Mouse (Mus musculus): Measurements from ENCODE around the gene Lhpp. TPM values are rescaled to one million over a fixed set of nuclear protein-coding genes. Genes with fewer than 3 reads are reported as not detected.

Lhpp gene
- polyA plus RNA-seq, 1 experiment from 2014 or later, result 22.5 TPM

GRCm38 (mm10) chr7:132729093-132729831, 118.8 kb downstream of the Lhpp start:
- peaks cover 15% of the 10 kb centered on the region for H3K36me3 ChIP-seq
- H3K27ac ChIP-seq, result no peak overlapping the region
- H3K9me3 ChIP-seq, result no peaks in the 10 kb centered on the region
- H3K9ac ChIP-seq (replicated peaks), result no peak overlapping the region
- peaks cover 27% of the 10 kb centered on the region for H3K4me1 ChIP-seq (replicated peaks)
- H3K4me2 ChIP-seq, result no peak overlapping the region
- ATAC-seq (ENCODE audit: insufficient number of reproducible peaks, insufficient read depth, low FRiP score, low TSS enrichment, low read depth), result no peak
- 77% methylated on average over 4 of the region's 4 CpGs for WGBS
- H3K27me3 ChIP-seq, result no peaks in the 10 kb centered on the region
- no peak overlapping the region for H3K4me3 ChIP-seq (replicated peaks)

- Histone ChIP-seq H3K27ac (no peak overlapping the region), H3K9ac (replicated peaks) (no peak overlapping the region), H3K27me3 (no peaks in the 10 kb centered on the region), H3K36me3 (peaks cover 20% of the 10 kb centered on the region), H3K4me2 (no peak overlapping the region), H3K4me3 (replicated peaks) (no peak overlapping the region), H3K4me1 (replicated peaks) (peaks cover 32% of the 10 kb centered on the region), H3K9me3 (no peaks in the 10 kb centered on the region)
- WGBS, result 89% methylated on average over 7 of the region's 7 CpGs
- no peak for ATAC-seq (ENCODE audit: insufficient number of reproducible peaks, insufficient read depth, low FRiP score, low TSS enrichment, low read depth)
Measured at GRCm38 (mm10) chr7:132730510-132730909, 120.1 kb downstream of the Lhpp start.

GRCm38 (mm10) chr7:132731558-132731957, 121.1 kb downstream of the Lhpp start:
- H3K4me2 ChIP-seq, result no peak overlapping the region
- H3K27ac ChIP-seq, result no peak overlapping the region
- H3K9ac ChIP-seq (replicated peaks), result no peak overlapping the region
- ATAC-seq (ENCODE audit: insufficient number of reproducible peaks, insufficient read depth, low FRiP score, low TSS enrichment, low read depth), result no peak
- H3K4me3 ChIP-seq (replicated peaks), result no peak overlapping the region
- no peaks in the 10 kb centered on the region for H3K27me3 ChIP-seq
- H3K9me3 ChIP-seq, result no peaks in the 10 kb centered on the region
- 61% methylated on average over 6 of the region's 6 CpGs for WGBS
- peaks cover 38% of the 10 kb centered on the region for H3K4me1 ChIP-seq (replicated peaks)
- H3K36me3 ChIP-seq, result peaks cover 20% of the 10 kb centered on the region

- ATAC-seq (ENCODE audit: insufficient number of reproducible peaks, insufficient read depth, low FRiP score, low TSS enrichment, low read depth), result no peak
Measured at GRCm38 (mm10) chr7:132732136-132732789, 121.8 kb downstream of the Lhpp start.

GRCm38 (mm10) chr7:132733521-132733920, 123.1 kb downstream of the Lhpp start:
- no peaks in the 10 kb centered on the region for H3K27me3 ChIP-seq
- 88% methylated on average over 6 of the region's 6 CpGs for WGBS
- no peak overlapping the region for H3K27ac ChIP-seq
- no peak overlapping the region for H3K4me2 ChIP-seq
- H3K4me1 ChIP-seq (replicated peaks), result peaks cover 36% of the 10 kb centered on the region
- H3K9me3 ChIP-seq, result no peaks in the 10 kb centered on the region
- no peak overlapping the region for H3K4me3 ChIP-seq (replicated peaks)
- no peak for ATAC-seq (ENCODE audit: insufficient number of reproducible peaks, insufficient read depth, low FRiP score, low TSS enrichment, low read depth)
- H3K9ac ChIP-seq (replicated peaks), result no peak overlapping the region
- H3K36me3 ChIP-seq, result peaks cover 20% of the 10 kb centered on the region

More at GRCm38 (mm10) chr7:132732136-132732789, 121.8 kb downstream of the Lhpp start:
- Histone ChIP-seq H3K27ac (peak overlapping the region; percentile 20; the same call in 1 of the 2 replicates), H3K9me3 (no peaks in the 10 kb centered on the region), H3K36me3 (peaks cover 20% of the 10 kb centered on the region), H3K9ac (replicated peaks) (no peak overlapping the region), H3K4me1 (replicated peaks) (peaks cover 36% of the 10 kb centered on the region), H3K27me3 (no peaks in the 10 kb centered on the region), H3K4me2 (no peak overlapping the region), H3K4me3 (replicated peaks) (no peak overlapping the region)
- WGBS, result 75% methylated on average over 6 of the region's 6 CpGs

- Histone ChIP-seq H3K4me2 (no peak overlapping the region), H3K4me3 (replicated peaks) (no peak overlapping the region), H3K9ac (replicated peaks) (no peak overlapping the region), H3K9me3 (no peaks in the 10 kb centered on the region), H3K4me1 (replicated peaks) (peaks cover 36% of the 10 kb centered on the region), H3K36me3 (peaks cover 19% of the 10 kb centered on the region), H3K27me3 (no peaks in the 10 kb centered on the region), H3K27ac (no peak overlapping the region)
- no peak for ATAC-seq (ENCODE audit: insufficient number of reproducible peaks, insufficient read depth, low FRiP score, low TSS enrichment, low read depth)
- 77% methylated on average over 9 of the region's 9 CpGs for WGBS
Measured at GRCm38 (mm10) chr7:132734222-132734621, 123.8 kb downstream of the Lhpp start.

- ATAC-seq (ENCODE audit: insufficient number of reproducible peaks, insufficient read depth, low FRiP score, low TSS enrichment, low read depth), result no peak
- WGBS, result 44% methylated on average over 5 of the region's 5 CpGs
- Histone ChIP-seq H3K27ac (no peak overlapping the region), H3K4me3 (replicated peaks) (no peak overlapping the region), H3K4me2 (no peak overlapping the region), H3K9me3 (no peaks in the 10 kb centered on the region), H3K27me3 (no peaks in the 10 kb centered on the region), H3K36me3 (peaks cover 11% of the 10 kb centered on the region), H3K4me1 (replicated peaks) (peaks cover 36% of the 10 kb centered on the region), H3K9ac (replicated peaks) (no peak overlapping the region)
Measured at GRCm38 (mm10) chr7:132735145-132735544, 124.7 kb downstream of the Lhpp start.

- WGBS, result 61% methylated on average over 17 of the region's 17 CpGs
- H3K27ac ChIP-seq, result peak overlapping the region; percentile 5; the same call in 1 of the 2 replicates
- H3K4me2 ChIP-seq, result no peak overlapping the region
- H3K4me1 ChIP-seq (replicated peaks), result peaks cover 34% of the 10 kb centered on the region
- H3K27me3 ChIP-seq, result no peaks in the 10 kb centered on the region
- no peaks in the 10 kb centered on the region for H3K9me3 ChIP-seq
- no peak overlapping the region for H3K9ac ChIP-seq (replicated peaks)
- no peak overlapping the region for H3K4me3 ChIP-seq (replicated peaks)
- ATAC-seq (ENCODE audit: insufficient number of reproducible peaks, insufficient read depth, low FRiP score, low TSS enrichment, low read depth), result no peak
- H3K36me3 ChIP-seq, result peaks cover 11% of the 10 kb centered on the region; the same call in 1 of the 2 replicates
Measured at GRCm38 (mm10) chr7:132736099-132736862, 125.8 kb downstream of the Lhpp start.

- H3K9ac ChIP-seq (replicated peaks), result no peak overlapping the region
- H3K4me3 ChIP-seq (replicated peaks), result no peak overlapping the region
- WGBS, result 91% methylated on average over 6 of the region's 6 CpGs
- no peak for ATAC-seq (ENCODE audit: insufficient number of reproducible peaks, insufficient read depth, low FRiP score, low TSS enrichment, low read depth)
- H3K4me2 ChIP-seq, result no peak overlapping the region
- H3K27ac ChIP-seq, result no peak overlapping the region
- H3K27me3 ChIP-seq, result no peaks in the 10 kb centered on the region; the same call in 1 of the 2 replicates
- peaks cover 21% of the 10 kb centered on the region for H3K4me1 ChIP-seq (replicated peaks)
- no peaks in the 10 kb centered on the region for H3K9me3 ChIP-seq
- peaks cover 11% of the 10 kb centered on the region; the same call in 1 of the 2 replicates for H3K36me3 ChIP-seq
Measured at GRCm38 (mm10) chr7:132738844-132739243, 128.4 kb downstream of the Lhpp start.

GRCm38 (mm10) chr7:132739829-132740228, 129.4 kb downstream of the Lhpp start:
- no peak overlapping the region for H3K9ac ChIP-seq (replicated peaks)
- no peak overlapping the region for H3K4me2 ChIP-seq
- H3K27ac ChIP-seq, result no peak overlapping the region
- 94% methylated on average over 6 of the region's 6 CpGs for WGBS
- H3K9me3 ChIP-seq, result no peaks in the 10 kb centered on the region
- peaks cover 4% of the 10 kb centered on the region; the same call in 1 of the 2 replicates for H3K36me3 ChIP-seq
- H3K27me3 ChIP-seq, result no peaks in the 10 kb centered on the region; the same call in 1 of the 2 replicates
- H3K4me1 ChIP-seq (replicated peaks), result peaks cover 21% of the 10 kb centered on the region
- H3K4me3 ChIP-seq (replicated peaks), result no peak overlapping the region
- ATAC-seq (ENCODE audit: insufficient number of reproducible peaks, insufficient read depth, low FRiP score, low TSS enrichment, low read depth), result no peak

- 86% methylated on average over 5 of the region's 5 CpGs for WGBS
- Histone ChIP-seq H3K4me1 (replicated peaks) (peaks cover 4% of the 10 kb centered on the region; the same call in 1 of the 2 replicates), H3K4me2 (no peak overlapping the region), H3K9ac (replicated peaks) (no peak overlapping the region), H3K4me3 (replicated peaks) (no peak overlapping the region), H3K27me3 (no peaks in the 10 kb centered on the region; the same call in 1 of the 2 replicates), H3K9me3 (no peaks in the 10 kb centered on the region), H3K36me3 (peaks cover 9% of the 10 kb centered on the region; the same call in 1 of the 2 replicates), H3K27ac (no peak overlapping the region)
- ATAC-seq (ENCODE audit: insufficient number of reproducible peaks, insufficient read depth, low FRiP score, low TSS enrichment, low read depth), result no peak
Measured at GRCm38 (mm10) chr7:132742912-132743311, 132.5 kb downstream of the Lhpp start.

Measured in limb, embryonic 12.5 days (tissue).